Mouse (Mus musculus) intestine, postnatal 0 days (tissue): ENCODE results near the gene Pigm. TPM values are rescaled to one million over a fixed set of nuclear protein-coding genes. Genes with fewer than 3 reads are reported as not detected.

Experiments used
- ATAC-seq: fragments of 200-750 bp; cut with Nextera tagmentation; 2 replicates; pipeline ENCODE4 v1.8.0; 2017; ENCODE audit warnings: mild to moderate bottlenecking, moderate TSS enrichment, moderate library complexity
- H3K27ac ChIP-seq: fragments of 300-500 bp; sonication (generic); 2 replicates; pipeline ENCODE4 v1.5.1; 2014; ENCODE audit warnings: mild to moderate bottlenecking, low read depth, low read length, moderate library complexity
- H3K27me3 ChIP-seq: fragments of 300-500 bp; sonication (generic); replicated peaks from 2 replicates; pipeline ENCODE4 v1.6.1; 2014; ENCODE audit warnings: low read length, mixed read lengths; ENCODE audit not compliant: control insufficient read depth, insufficient read depth
- H3K36me3 ChIP-seq: fragments of 300-500 bp; sonication (generic); 2 replicates; pipeline ENCODE4 v1.6.1; 2014; ENCODE audit warnings: mild to moderate bottlenecking, moderate library complexity; ENCODE audit not compliant: control insufficient read depth, insufficient read depth
- H3K4me1 ChIP-seq: fragments of 300-500 bp; sonication (generic); replicated peaks from 2 replicates; pipeline ENCODE4 v1.6.1; 2014; ENCODE audit warnings: antibody characterized with exemption, low read length, mixed read lengths; ENCODE audit not compliant: control insufficient read depth, insufficient read depth
- H3K4me2 ChIP-seq: fragments of 300-500 bp; sonication (generic); replicated peaks from 2 replicates; pipeline ENCODE4 v1.6.1; 2014; ENCODE audit warnings: low read depth, mild to moderate bottlenecking, moderate library complexity
- H3K4me3 ChIP-seq: fragments of 300-500 bp; sonication (generic); 2 replicates; pipeline ENCODE4 v1.5.1; 2014; ENCODE audit warnings: low read depth, low read length
- H3K9ac ChIP-seq: fragments of 300-500 bp; sonication (generic); 2 replicates; pipeline ENCODE4 v1.6.1; 2014; ENCODE audit warnings: mild to moderate bottlenecking, low read depth, low read length
- H3K9me3 ChIP-seq: fragments of 300-500 bp; sonication (generic); 2 replicates; pipeline ENCODE4 v1.6.1; 2016; ENCODE audit warnings: mixed run types; ENCODE audit not compliant: control insufficient read depth
- CTCF ChIP-seq: sonication (generic); IDR thresholded peaks from 2 replicates; pipeline ENCODE4 v1.5.1; 2016; ENCODE audit warnings: low read depth, mild to moderate bottlenecking, control low read depth, antibody characterized with exemption, moderate library complexity
- WGBS: fragments of 180-500 bp; shearing (Covaris S2); extraction: QIAGEN DNeasy Blood & Tissue Kit; methylation state at CpG from one replicate; pipeline ENCODE4 v1.1.7; 2014; 5-methylcytosine and 5-hydroxymethylcytosine counted together
- polyA plus RNA-seq: library from polyadenylated mRNA; unstranded; fragments of >200 nt; fragmentation: Nextera tagmentation; extraction: Ambion mirVana; gene quantifications from 2 replicates; pipeline ENCODE4 v1.2.1, GENCODE M21; 2015

The Pigm gene
- polyA plus RNA-seq, 1 experiment from 2014 or later, result 4.3 TPM

GRCm38 (mm10) chr1:172423393-172423792, 47.0 kb downstream of the Pigm start:
- Histone ChIP-seq H3K27ac (no peak overlapping the region), H3K27me3 (no peaks in the 10 kb centered on the region), H3K36me3 (no peaks in the 10 kb centered on the region), H3K9ac (no peak overlapping the region), H3K4me3 (no peak overlapping the region), H3K9me3 (no peaks in the 10 kb centered on the region), H3K4me1 (no peaks in the 10 kb centered on the region), H3K4me2 (no peak overlapping the region)
- WGBS, result 44% methylated on average over 1 of the region's 1 CpGs
- ATAC-seq, result no peak
- TF ChIP-seq CTCF, result no peak

- no peak overlapping the region for H3K4me2 ChIP-seq
- H3K9ac ChIP-seq, result no peak overlapping the region
- no peak overlapping the region for H3K27ac ChIP-seq
- H3K27me3 ChIP-seq, result no peaks in the 10 kb centered on the region
- WGBS, result 50% methylated on average over 1 of the region's 1 CpGs
- H3K9me3 ChIP-seq, result no peaks in the 10 kb centered on the region
- TF ChIP-seq CTCF, result no peak
- peaks cover 1% of the 10 kb centered on the region; the same call in 1 of the 2 replicates for H3K4me1 ChIP-seq
- H3K36me3 ChIP-seq, result no peaks in the 10 kb centered on the region
- no peak overlapping the region for H3K4me3 ChIP-seq
- ATAC-seq, result no peak
These were observed 50.1 kb downstream of the Pigm start for GRCm38 (mm10) chr1:172426419-172426818.

GRCm38 (mm10) chr1:172427841-172428240, 51.5 kb downstream of the Pigm start:
- H3K27ac ChIP-seq, result no peak overlapping the region
- no peaks in the 10 kb centered on the region for H3K9me3 ChIP-seq
- H3K4me1 ChIP-seq, result peaks cover 12% of the 10 kb centered on the region
- 90% methylated on average over 3 of the region's 3 CpGs for WGBS
- H3K27me3 ChIP-seq, result no peaks in the 10 kb centered on the region
- H3K4me3 ChIP-seq, result no peak overlapping the region
- H3K36me3 ChIP-seq, result no peaks in the 10 kb centered on the region
- TF ChIP-seq CTCF, result no peak
- no peak overlapping the region for H3K4me2 ChIP-seq
- no peak for ATAC-seq
- H3K9ac ChIP-seq, result no peak overlapping the region

DNA sequence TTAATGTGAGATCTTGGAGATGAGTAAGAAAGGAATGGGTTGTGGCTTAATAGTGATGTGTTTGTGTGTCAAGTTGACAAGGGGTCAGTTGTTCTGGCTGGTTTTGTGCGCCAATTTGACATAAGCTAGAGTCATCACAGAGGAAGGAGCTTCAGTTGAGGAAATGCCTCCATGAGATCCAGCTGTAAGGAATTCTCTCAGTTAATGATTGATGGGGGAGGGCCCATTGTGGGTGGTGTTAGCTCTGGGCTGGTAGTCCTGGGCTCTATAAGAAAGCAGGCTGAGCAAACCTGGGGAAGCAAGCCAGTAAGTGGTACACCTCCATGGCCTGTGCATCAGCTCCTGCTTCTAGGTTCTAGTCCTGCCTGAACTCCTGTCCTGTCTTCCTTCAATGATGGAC, 52.3 kb downstream of the Pigm start:
- H3K4me1 ChIP-seq, result peaks cover 12% of the 10 kb centered on the region
- WGBS, result 44% methylated on average over 1 of the region's 1 CpGs
- no peaks in the 10 kb centered on the region for H3K36me3 ChIP-seq
- no peaks in the 10 kb centered on the region for H3K27me3 ChIP-seq
- no peak overlapping the region for H3K27ac ChIP-seq
- H3K9me3 ChIP-seq, result no peaks in the 10 kb centered on the region
- no peak for TF ChIP-seq CTCF
- H3K9ac ChIP-seq, result no peak overlapping the region
- no peak overlapping the region for H3K4me3 ChIP-seq
- no peak overlapping the region for H3K4me2 ChIP-seq
- ATAC-seq, result peak; percentile 36; the same call in 1 of the 2 replicates

DNA sequence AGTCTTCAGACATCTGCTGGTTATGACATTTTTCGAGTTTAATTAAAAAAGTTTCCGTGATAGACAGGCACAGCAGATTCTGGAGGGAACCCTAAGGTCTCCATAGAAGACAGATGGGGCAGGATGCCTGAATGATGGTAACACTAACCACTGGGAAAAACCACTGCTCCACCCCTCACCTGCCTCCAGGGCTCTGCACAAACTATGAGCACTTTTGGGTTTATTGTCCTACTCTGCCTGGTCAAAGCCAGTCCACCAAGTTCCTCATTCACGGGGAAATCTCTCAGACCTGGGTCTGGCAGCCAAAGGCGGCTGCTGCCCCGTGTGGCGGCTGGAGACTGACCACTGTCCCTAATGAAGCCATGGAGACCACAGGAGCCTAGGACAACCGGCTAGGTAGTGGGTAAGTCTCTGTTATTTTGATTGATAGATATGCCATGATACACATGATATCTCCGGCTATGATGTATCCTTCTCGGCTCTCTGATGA, 54.4 kb downstream of the Pigm start:
- Histone ChIP-seq H3K9ac (no peak overlapping the region), H3K27ac (peak overlapping the region; percentile 46), H3K9me3 (no peaks in the 10 kb centered on the region), H3K27me3 (no peaks in the 10 kb centered on the region), H3K4me1 (peaks cover 12% of the 10 kb centered on the region), H3K36me3 (no peaks in the 10 kb centered on the region), H3K4me2 (no peak overlapping the region), H3K4me3 (no peak overlapping the region)
- ATAC-seq, result no peak
- 53% methylated on average over 9 of the region's 9 CpGs for WGBS
- peak; percentile 39 for TF ChIP-seq CTCF

- peak; percentile 68 for ATAC-seq
- H3K36me3 ChIP-seq, result no peaks in the 10 kb centered on the region
- H3K4me1 ChIP-seq, result peaks cover 12% of the 10 kb centered on the region
- no peak overlapping the region; the same call in 1 of the 2 replicates for H3K4me2 ChIP-seq
- H3K27me3 ChIP-seq, result no peaks in the 10 kb centered on the region
- no peak for TF ChIP-seq CTCF
- WGBS, result 10% methylated on average over 4 of the region's 4 CpGs
- no peak overlapping the region for H3K9ac ChIP-seq
- no peaks in the 10 kb centered on the region for H3K9me3 ChIP-seq
- no peak overlapping the region for H3K4me3 ChIP-seq
- H3K27ac ChIP-seq, result peak overlapping the region; percentile 58
These were observed 55.7 kb downstream of the Pigm start for GRCm38 (mm10) chr1:172431836-172432586.
